Comparison of ENCODE assay signal across 8 mouse cellular contexts in genomic region chr7:100029307-100029706, GRCm38 (mm10). TPM values are rescaled to one million over a fixed set of nuclear protein-coding genes. Genes with fewer than 3 reads are reported as not detected.
DNase-seq lines count a peak whose midpoint lies in the region; ATAC-seq and TF ChIP-seq lines count a peak whose summit lies in the region.

No protein-coding gene starts in this region.

- no peaks in the 10 kb centered on the region for H3K27me3 ChIP-seq in forebrain, embryonic 14.5 days (replicated peaks; ENCODE audit: control insufficient read depth, insufficient read depth, low read length)
- no peaks in the 10 kb centered on the region for H3K27me3 ChIP-seq in forebrain, embryonic 13.5 days
- H3K27me3 ChIP-seq in spleen, adult 2 months (ENCODE audit: control insufficient read depth, insufficient read depth, low read length), result no peaks in the 10 kb centered on the region

- H3K36me3 ChIP-seq in forebrain, embryonic 14.5 days (ENCODE audit: control insufficient read depth, insufficient read depth, low read length), result no peaks in the 10 kb centered on the region
- no peaks in the 10 kb centered on the region for H3K36me3 ChIP-seq in forebrain, embryonic 13.5 days (ENCODE audit: poor library complexity, severe bottlenecking)
- H3K36me3 ChIP-seq in spleen, adult 2 months (ENCODE audit: control insufficient read depth, insufficient read depth, low read length), result no peaks in the 10 kb centered on the region

- no peak overlapping the region for H3K9ac ChIP-seq in forebrain, embryonic 14.5 days (ENCODE audit: low read length)
- no peak overlapping the region for H3K9ac ChIP-seq in forebrain, embryonic 13.5 days

- TF ChIP-seq CTCF in spleen, adult 2 months (IDR thresholded peaks at IDR 0.05; ENCODE audit: extremely low read depth, insufficient read depth, insufficient read length, insufficient replicate concordance), result peak; percentile 15; the same call in 1 of the 2 replicates

- no peaks in the 10 kb centered on the region for H3K4me1 ChIP-seq in forebrain, embryonic 14.5 days (ENCODE audit: control insufficient read depth, insufficient read depth, low read length)
- no peaks in the 10 kb centered on the region for H3K4me1 ChIP-seq in forebrain, embryonic 13.5 days
- H3K4me1 ChIP-seq in spleen, adult 2 months (ENCODE audit: control insufficient read depth, insufficient read depth, insufficient read length), result no peaks in the 10 kb centered on the region

- no peak for TF ChIP-seq POLR2A in spleen, adult 2 months (IDR thresholded peaks at IDR 0.05; ENCODE audit: low read depth, low read length)

- H3K4me3 ChIP-seq in forebrain, embryonic 14.5 days (ENCODE audit: low read depth, low read length), result no peak overlapping the region
- no peak overlapping the region for H3K4me3 ChIP-seq in forebrain, embryonic 13.5 days
- no peak overlapping the region for H3K4me3 ChIP-seq in spleen, adult 2 months (ENCODE audit: extremely low read depth, insufficient read depth, insufficient read length)

- WGBS in forebrain, embryonic 14.5 days, result 49% methylated on average over 3 of the region's 3 CpGs
- 42% methylated on average over 3 of the region's 3 CpGs for WGBS in forebrain, embryonic 13.5 days
- WGBS in spleen, adult 2 months, result 53% methylated on average over 3 of the region's 3 CpGs
- 46% methylated on average over 3 of the region's 3 CpGs for WGBS in large intestine, adult 2 months

- no peak overlapping the region for H3K27ac ChIP-seq in forebrain, embryonic 14.5 days (ENCODE audit: low read depth, low read length)
- H3K27ac ChIP-seq in forebrain, embryonic 13.5 days, result no peak overlapping the region
- H3K27ac ChIP-seq in spleen, adult 2 months (ENCODE audit: insufficient read depth, low read length), result no peak overlapping the region

- DNase-seq in forebrain, embryonic 14.5 days (ENCODE audit: low spot score), result peak; percentile 11
- DNase-seq in spleen, adult 2 months (ENCODE audit: low read depth in 1 of 2, low spot score in 2 of 2), result no peak
- DNase-seq in spleen, adult 12 weeks (ENCODE audit: low spot score), result no peak
- peak; percentile 2 for DNase-seq in large intestine, adult 2 months (ENCODE audit: low read depth, low spot score)
- peak; percentile 33 to 44 for DNase-seq in thymus, postnatal 36 days
- DNase-seq in right cerebral cortex, postnatal 25 days, result no peak

- no peak overlapping the region for H3K4me2 ChIP-seq in forebrain, embryonic 14.5 days (ENCODE audit: low read length)
- no peak overlapping the region for H3K4me2 ChIP-seq in forebrain, embryonic 13.5 days

- no peaks in the 10 kb centered on the region for H3K9me3 ChIP-seq in forebrain, embryonic 14.5 days (replicated peaks; ENCODE audit: control insufficient read depth, low read length)
- H3K9me3 ChIP-seq in forebrain, embryonic 13.5 days (replicated peaks), result no peaks in the 10 kb centered on the region

- no peak for ATAC-seq in forebrain, embryonic 14.5 days
- ATAC-seq in forebrain, embryonic 13.5 days, result no peak
- no peak for ATAC-seq in inflammation-experienced regulatory T-cells, adult 6 months

RNA-seq across cellular contexts. Expression of gene Chrdl2, which starts 23.3 kb away (rescaled TPM):
- polyA plus RNA-seq in forebrain, embryonic 14.5 days (2014; fragmentation: Nextera tagmentation; extraction: Ambion mirVana), result not detected in 2 replicates
- polyA plus RNA-seq in forebrain, embryonic 13.5 days (2015; fragmentation: Nextera tagmentation; extraction: Ambion mirVana), result not detected in 2 replicates
- 0.08 and 0.13 TPM in 2 replicates for polyA plus RNA-seq in spleen, adult 2 months (2012; rRNA removed)
- 0.87 and 0.92 TPM in 2 replicates for polyA plus RNA-seq in large intestine, adult 2 months (2012; rRNA removed)
- polyA plus RNA-seq in inflammation-experienced regulatory T-cells, adult 6 months (2017; shearing (Covaris generic)), result not detected

RNA-seq across cellular contexts. Expression of gene Rnf169, which starts 49.1 kb away (rescaled TPM):
- 3.6 and 4.9 TPM in 2 replicates for polyA plus RNA-seq in forebrain, embryonic 14.5 days (2014; fragmentation: Nextera tagmentation; extraction: Ambion mirVana)
- 3.8 and 5.5 TPM in 2 replicates for polyA plus RNA-seq in forebrain, embryonic 13.5 days (2015; fragmentation: Nextera tagmentation; extraction: Ambion mirVana)
- 4.3 and 4.4 TPM in 2 replicates for polyA plus RNA-seq in spleen, adult 2 months (2012; rRNA removed)
- polyA plus RNA-seq in large intestine, adult 2 months (2012; rRNA removed), result 2.7 and 3.6 TPM in 2 replicates
- polyA plus RNA-seq in inflammation-experienced regulatory T-cells, adult 6 months (2017; shearing (Covaris generic)), result 10 to 100 TPM in 1 of 3 experiments, 1 to 10 TPM in 2; 5.3 to 10.6 (median 8.4) TPM

Comparison
In these comparisons a context has a peak if more than half of its experiments do, and no peak if none do; other contexts are left out.
1. DNase-seq: peak in forebrain, embryonic 14.5 days (single experiment), large intestine, adult 2 months (single experiment) and thymus, postnatal 36 days (2 of 2); none in spleen, adult 2 months (0 of 2), spleen, adult 12 weeks (single experiment) and right cerebral cortex, postnatal 25 days (single experiment).